Mouse (Mus musculus) limb, embryonic 14.5 days (tissue): ENCODE measurements around the gene Cfb. TPM values are rescaled to one million over a fixed set of nuclear protein-coding genes. Genes with fewer than 3 reads are reported as not detected.

Experiments
- ATAC-seq: fragments of 200-750 bp; cut with Nextera tagmentation; 2 replicates; pipeline ENCODE4 v1.8.0; 2017; ENCODE audit warnings: low read depth, moderate number of reproducible peaks, moderate TSS enrichment; ENCODE audit not compliant: low FRiP score
- DNase-seq: peaks from one replicate; pipeline ENCODE4 v3.0.0-alpha.2; 2015; ENCODE audit warnings: low spot score
- H3K27ac ChIP-seq: fragments of 300-500 bp; sonication (generic); replicated peaks from 2 replicates; pipeline ENCODE4 v1.5.1; 2014; ENCODE audit warnings: low read depth, mild to moderate bottlenecking, low read length, moderate library complexity, mixed read lengths
- H3K27me3 ChIP-seq: fragments of 300-500 bp; sonication (generic); 2 replicates; pipeline ENCODE4 v1.6.1; 2014; ENCODE audit warnings: low read length, mixed read lengths; ENCODE audit not compliant: control insufficient read depth, insufficient read depth
- H3K36me3 ChIP-seq: fragments of 300-500 bp; sonication (generic); 2 replicates; pipeline ENCODE4 v1.6.1; 2014; ENCODE audit warnings: mild to moderate bottlenecking, low read length, moderate library complexity, mixed read lengths; ENCODE audit not compliant: control insufficient read depth, insufficient read depth
- H3K4me1 ChIP-seq: fragments of 300-500 bp; sonication (generic); 2 replicates; pipeline ENCODE4 v1.6.1; 2014; ENCODE audit warnings: antibody characterized with exemption, low read length, mixed read lengths; ENCODE audit not compliant: control insufficient read depth, insufficient read depth
- H3K4me2 ChIP-seq: fragments of 300-500 bp; sonication (generic); replicated peaks from 2 replicates; pipeline ENCODE4 v1.6.1; 2014; ENCODE audit warnings: low read depth, mild to moderate bottlenecking, low read length, moderate library complexity; ENCODE audit not compliant: severe bottlenecking
- H3K4me3 ChIP-seq: fragments of 300-500 bp; sonication (generic); replicated peaks from 2 replicates; pipeline ENCODE4 v1.5.1; 2014; ENCODE audit warnings: low read length
- H3K9ac ChIP-seq: fragments of 300-500 bp; sonication (generic); 2 replicates; pipeline ENCODE4 v1.6.1; 2014; ENCODE audit warnings: mild to moderate bottlenecking, low read depth, low read length, moderate library complexity; ENCODE audit not compliant: severe bottlenecking
- H3K9me3 ChIP-seq: fragments of 300-500 bp; sonication (generic); 2 replicates; pipeline ENCODE4 v1.6.1; 2016; ENCODE audit warnings: low read length; ENCODE audit not compliant: control insufficient read depth
- POLR2A ChIP-seq: fragments of 200-500 bp; IDR thresholded peaks from 2 replicates; pipeline ENCODE4 v1.8.0; 2012; ENCODE audit warnings: inconsistent platforms, mild to moderate bottlenecking, moderate library complexity, borderline replicate concordance; ENCODE audit not compliant: insufficient read depth, insufficient read length; ENCODE audit errors: extremely low read depth
- WGBS: fragments of 180-500 bp; shearing (Covaris S2); extraction: QIAGEN DNeasy Blood & Tissue Kit; methylation state at CpG from one replicate; pipeline ENCODE4 v1.1.7; 2014; 5-methylcytosine and 5-hydroxymethylcytosine counted together
- polyA plus RNA-seq, 2 experiments: library from polyadenylated mRNA; depleted of rRNA in 1 of 2; stranded (reverse) in 1 of 2; unstranded in 1 of 2; fragments of >200 nt; fragmentation: Nextera tagmentation in 1 of 2; extraction: Ambion mirVana in 1 of 2; gene quantifications; 2 replicates each; pipeline versions ENCODE4 v1.2.1 to v1.2.3; 2012 to 2014

The Cfb gene
- polyA plus RNA-seq, 2 experiments: 0.88 to 1.6 TPM

DNA sequence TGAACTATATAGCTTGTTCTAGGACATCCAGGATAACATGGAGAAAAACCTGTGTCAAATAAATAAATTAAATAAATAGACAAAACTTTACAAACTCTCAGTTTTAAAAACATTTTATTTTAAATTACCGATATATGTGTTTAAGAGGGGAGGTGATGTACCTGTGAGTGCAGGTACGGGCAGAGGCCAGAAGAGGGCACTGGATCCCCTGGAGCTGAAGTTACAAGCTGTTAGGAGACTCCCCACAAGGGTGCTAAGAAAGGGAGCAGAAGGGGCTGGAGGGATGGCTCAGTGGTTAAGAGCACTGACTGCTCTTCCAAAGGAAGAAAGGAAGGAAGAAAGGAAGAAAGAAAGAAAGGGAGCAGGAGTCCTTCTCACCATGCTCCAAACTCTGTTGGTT, 29.1 kb upstream of the Cfb start:
- no peak overlapping the region for H3K4me3 ChIP-seq
- H3K4me2 ChIP-seq: no peak overlapping the region
- H3K4me1 ChIP-seq: peaks cover 17% of the 10 kb centered on the region
- H3K27ac ChIP-seq: no peak overlapping the region
- no peak for TF ChIP-seq POLR2A
- H3K9ac ChIP-seq: no peak overlapping the region
- peaks cover 5% of the 10 kb centered on the region for H3K36me3 ChIP-seq
- DNase-seq (no peak), ATAC-seq (no peak)
- no peaks in the 10 kb centered on the region for H3K9me3 ChIP-seq
- no peaks in the 10 kb centered on the region for H3K27me3 ChIP-seq
- WGBS: 91% methylated on average over 2 of the region's 2 CpGs

DNA sequence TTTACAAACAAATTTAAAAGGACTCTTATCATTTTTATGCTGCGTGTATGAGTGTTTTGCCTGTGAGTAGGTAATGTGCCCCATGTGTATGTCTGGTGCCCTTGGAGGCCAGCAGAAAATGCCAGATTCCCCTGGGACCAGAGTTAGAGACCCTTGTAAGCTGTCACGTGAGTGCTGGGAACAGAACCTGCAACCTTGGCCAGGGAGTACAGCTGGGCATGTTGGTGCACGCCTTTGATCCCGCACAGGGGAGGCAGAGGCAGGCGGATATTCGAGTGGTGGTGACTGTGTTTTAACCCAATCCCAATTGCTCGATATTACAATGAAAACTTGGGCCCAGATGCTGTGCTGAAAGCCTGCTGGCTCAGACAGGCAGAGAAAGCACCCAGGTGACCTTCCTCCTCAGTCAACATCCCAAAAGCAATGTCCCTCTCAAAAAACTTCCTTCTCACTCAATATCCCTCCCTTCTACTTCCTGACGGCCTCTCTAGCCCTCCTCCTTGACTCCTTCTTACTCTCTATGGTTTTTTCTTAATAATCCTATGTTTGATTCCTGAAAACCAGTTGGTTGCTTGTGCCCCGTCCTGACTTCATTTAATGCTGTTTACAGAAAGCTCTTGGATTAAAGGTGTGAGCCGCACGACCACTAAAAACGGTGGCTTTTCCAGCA, 27.9 kb upstream of the Cfb start:
- Histone ChIP-seq H3K27me3 (no peaks in the 10 kb centered on the region), H3K9ac (no peak overlapping the region), H3K4me3 (no peak overlapping the region), H3K4me2 (no peak overlapping the region), H3K4me1 (peaks cover 5% of the 10 kb centered on the region), H3K36me3 (no peaks in the 10 kb centered on the region), H3K9me3 (no peaks in the 10 kb centered on the region), H3K27ac (no peak overlapping the region)
- DNase-seq (no peak), ATAC-seq (no peak)
- WGBS: 82% methylated on average over 12 of the region's 12 CpGs
- TF ChIP-seq POLR2A: no peak

DNA sequence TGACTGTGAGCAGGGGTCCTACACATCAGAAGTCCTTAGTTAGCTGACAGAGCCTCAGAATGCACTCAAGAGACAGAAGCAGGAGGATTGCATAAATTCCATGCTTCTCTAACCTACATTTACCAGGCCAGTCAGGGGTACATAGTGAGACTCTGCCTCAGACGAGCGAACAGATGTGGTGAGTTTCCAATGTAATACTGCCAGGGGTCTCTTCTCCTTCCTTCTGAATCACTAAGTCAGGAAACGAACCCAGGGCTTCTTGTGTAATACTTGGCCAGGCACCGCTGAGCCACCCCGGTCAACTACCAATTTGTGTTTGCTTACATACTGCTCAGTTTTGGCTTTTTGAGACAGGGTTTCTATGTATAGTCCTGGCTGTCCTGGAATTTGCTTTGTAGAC, 25.6 kb upstream of the Cfb start:
- no peak overlapping the region for H3K4me3 ChIP-seq
- no peak overlapping the region for H3K27ac ChIP-seq
- no peak for ATAC-seq
- H3K27me3 ChIP-seq: no peaks in the 10 kb centered on the region
- DNase-seq: no peak
- peaks cover 6% of the 10 kb centered on the region; the same call in 1 of the 2 replicates for H3K4me1 ChIP-seq
- H3K4me2 ChIP-seq: no peak overlapping the region
- H3K9me3 ChIP-seq: no peaks in the 10 kb centered on the region
- WGBS: 78% methylated on average over 5 of the region's 5 CpGs
- no peaks in the 10 kb centered on the region for H3K36me3 ChIP-seq
- no peak overlapping the region for H3K9ac ChIP-seq
- TF ChIP-seq POLR2A: no peak

DNA sequence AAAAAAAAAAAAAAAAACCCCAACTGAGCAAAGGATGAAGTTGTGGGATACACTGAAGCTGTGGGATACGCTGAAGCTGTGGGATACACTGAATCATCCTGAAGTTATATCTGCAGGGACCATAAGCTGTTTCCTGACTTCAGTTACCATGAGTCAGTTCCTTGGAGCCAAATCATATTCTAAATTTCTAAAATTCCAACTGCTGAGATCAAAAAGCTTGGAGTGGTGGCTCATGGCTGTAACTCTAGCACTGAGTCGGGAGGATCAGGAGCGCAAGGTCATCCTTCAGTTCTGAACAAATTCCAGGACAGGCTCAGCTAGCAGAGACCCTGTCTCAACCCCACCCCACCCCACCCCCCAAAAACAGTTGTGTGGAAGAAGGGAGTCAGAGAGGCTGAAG, 23.3 kb upstream of the Cfb start:
- WGBS: 78% methylated on average over 3 of the region's 3 CpGs
- H3K4me3 ChIP-seq: no peak overlapping the region
- H3K27ac ChIP-seq: no peak overlapping the region
- no peak for TF ChIP-seq POLR2A
- no peak overlapping the region for H3K9ac ChIP-seq
- no peaks in the 10 kb centered on the region for H3K27me3 ChIP-seq
- no peaks in the 10 kb centered on the region for H3K36me3 ChIP-seq
- ATAC-seq (no peak), DNase-seq (no peak)
- H3K4me2 ChIP-seq: no peak overlapping the region
- H3K4me1 ChIP-seq: peaks cover 6% of the 10 kb centered on the region; the same call in 1 of the 2 replicates
- H3K9me3 ChIP-seq: no peaks in the 10 kb centered on the region

DNA sequence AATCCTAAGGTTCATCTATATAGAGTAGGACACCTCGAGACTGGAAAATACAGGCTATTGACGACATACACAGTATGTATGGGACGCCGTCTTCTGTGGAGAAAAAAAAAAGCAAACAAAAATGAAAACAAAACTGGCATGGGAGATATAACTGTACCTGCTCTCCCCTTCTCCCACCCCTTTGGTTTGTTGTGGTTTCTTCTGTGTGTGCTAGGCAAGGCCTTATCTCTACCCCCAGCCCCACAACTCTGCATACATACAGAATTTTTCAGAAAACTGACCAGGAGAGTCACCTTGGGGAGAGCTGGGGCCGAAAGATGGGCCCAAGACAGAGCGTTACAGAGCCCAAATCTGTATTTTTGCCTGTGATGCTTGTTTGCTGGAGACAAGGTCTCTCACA, 22.4 kb upstream of the Cfb start:
- 91% methylated on average over 6 of the region's 6 CpGs for WGBS
- TF ChIP-seq POLR2A: no peak
- no peak overlapping the region for H3K9ac ChIP-seq

DNA sequence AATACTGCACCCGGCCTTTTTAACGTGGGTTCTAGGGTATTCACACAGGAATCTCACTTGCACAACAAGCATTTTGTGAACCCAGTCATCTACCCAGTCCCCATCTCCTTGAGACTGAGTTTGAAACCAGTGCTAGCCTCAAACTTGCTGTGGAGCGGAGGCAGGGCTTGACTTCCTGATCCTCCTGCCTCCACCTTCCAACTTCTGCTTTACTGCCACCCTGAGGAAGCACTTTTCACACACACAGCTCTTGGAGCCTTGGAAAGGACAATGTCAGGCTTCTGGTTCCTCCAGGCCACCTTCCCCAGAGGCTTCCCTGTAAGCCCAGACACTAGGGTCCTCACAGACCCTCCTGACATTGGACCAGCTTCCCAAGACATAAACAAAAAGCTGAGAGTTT, 21.0 kb upstream of the Cfb start:
- Histone ChIP-seq H3K4me2 (no peak overlapping the region), H3K4me1 (peaks cover 6% of the 10 kb centered on the region; the same call in 1 of the 2 replicates), H3K27me3 (no peaks in the 10 kb centered on the region), H3K9me3 (no peaks in the 10 kb centered on the region), H3K36me3 (no peaks in the 10 kb centered on the region), H3K4me3 (no peak overlapping the region), H3K27ac (no peak overlapping the region), H3K9ac (no peak overlapping the region)
- DNase-seq: no peak
- no peak for ATAC-seq
- 64% methylated on average over 3 of the region's 3 CpGs for WGBS
- no peak for TF ChIP-seq POLR2A

More for the DNA sequence above, 22.4 kb upstream of the Cfb start:
- Histone ChIP-seq H3K4me1 (peaks cover 6% of the 10 kb centered on the region; the same call in 1 of the 2 replicates), H3K4me2 (no peak overlapping the region), H3K4me3 (no peak overlapping the region), H3K36me3 (no peaks in the 10 kb centered on the region), H3K27me3 (no peaks in the 10 kb centered on the region), H3K9me3 (no peaks in the 10 kb centered on the region), H3K27ac (no peak overlapping the region)
- no peak for ATAC-seq
- DNase-seq: no peak
